Mouse (Mus musculus): ENCODE results near the gene Mrpl1. TPM values are rescaled to one million over a fixed set of nuclear protein-coding genes. Genes with fewer than 3 reads are reported as not detected.

Mrpl1 gene
- polyA plus RNA-seq, 1 experiment, result 5.7 TPM

GRCm38 (mm10) chr5:96271070-96271469, 61.8 kb downstream of the Mrpl1 start:
- no peak overlapping the region for H3ac ChIP-seq (ENCODE audit: control insufficient read depth, insufficient read length, low read depth)
- no peaks in the 10 kb centered on the region for H3K79me3 ChIP-seq (ENCODE audit: low read depth)
- H3K36me3 ChIP-seq (ENCODE audit: control insufficient read depth, insufficient read depth), result no peaks in the 10 kb centered on the region
- H3K27me3 ChIP-seq (ENCODE audit: control insufficient read depth, insufficient read depth, insufficient read length), result no peaks in the 10 kb centered on the region
- H3K4me3 ChIP-seq (ENCODE audit: insufficient read depth, poor library complexity, severe bottlenecking), result no peak overlapping the region
- no peaks in the 10 kb centered on the region for H3K79me2 ChIP-seq (ENCODE audit: control insufficient read depth, insufficient read depth)
- TF ChIP-seq CTCF (IDR thresholded peaks at IDR 0.05; ENCODE audit: control insufficient read depth, insufficient read depth, insufficient read length) (no peak), USF1 (IDR thresholded peaks at IDR 0.05; ENCODE audit: low read depth) (peak; percentile 32)

GRCm38 (mm10) chr5:96305786-96306185, 96.5 kb downstream of the Mrpl1 start:
- Histone ChIP-seq H3K79me2 (ENCODE audit: control insufficient read depth, insufficient read depth) (no peaks in the 10 kb centered on the region), H3K27me3 (ENCODE audit: control insufficient read depth, insufficient read depth, insufficient read length) (no peaks in the 10 kb centered on the region), H3K79me3 (ENCODE audit: low read depth) (no peaks in the 10 kb centered on the region), H3K36me3 (ENCODE audit: control insufficient read depth, insufficient read depth) (no peaks in the 10 kb centered on the region), H3ac (ENCODE audit: control insufficient read depth, insufficient read length, low read depth) (no peak overlapping the region), H3K4me3 (ENCODE audit: insufficient read depth, poor library complexity, severe bottlenecking) (no peak overlapping the region)
- TF ChIP-seq MAX (IDR thresholded peaks at IDR 0.05) (no peak), CEBPB (IDR thresholded peaks at IDR 0.05; ENCODE audit: low read depth) (no peak), USF1 (IDR thresholded peaks at IDR 0.05; ENCODE audit: low read depth) (no peak), MYOD1 (IDR thresholded peaks at IDR 0.05; ENCODE audit: control insufficient read depth, insufficient read length, low read depth) (no peak), CTCF (IDR thresholded peaks at IDR 0.05; ENCODE audit: control insufficient read depth, insufficient read depth, insufficient read length) (no peak), FOSL1 (IDR thresholded peaks at IDR 0.05; ENCODE audit: insufficient read depth, low read length, poor library complexity, severe bottlenecking) (no peak), MYOG (IDR thresholded peaks at IDR 0.05; ENCODE audit: control insufficient read depth, extremely low read depth, insufficient read length) (no peak)

GRCm38 (mm10) chr5:96306271-96306670, 97.0 kb downstream of the Mrpl1 start:
- H3ac ChIP-seq (ENCODE audit: control insufficient read depth, insufficient read length, low read depth), result no peak overlapping the region
- H3K79me2 ChIP-seq (ENCODE audit: control insufficient read depth, insufficient read depth), result no peaks in the 10 kb centered on the region
- H3K36me3 ChIP-seq (ENCODE audit: control insufficient read depth, insufficient read depth), result no peaks in the 10 kb centered on the region
- H3K4me3 ChIP-seq (ENCODE audit: insufficient read depth, poor library complexity, severe bottlenecking), result no peak overlapping the region
- H3K79me3 ChIP-seq (ENCODE audit: low read depth), result no peaks in the 10 kb centered on the region
- H3K27me3 ChIP-seq (ENCODE audit: control insufficient read depth, insufficient read depth, insufficient read length), result no peaks in the 10 kb centered on the region
- TF ChIP-seq USF1 (IDR thresholded peaks at IDR 0.05; ENCODE audit: low read depth), result no peak
- TF ChIP-seq MYOD1 (IDR thresholded peaks at IDR 0.05; ENCODE audit: control insufficient read depth, insufficient read length, low read depth), result no peak
- TF ChIP-seq CEBPB (IDR thresholded peaks at IDR 0.05; ENCODE audit: low read depth), result no peak
- no peak for TF ChIP-seq MYOG (IDR thresholded peaks at IDR 0.05; ENCODE audit: control insufficient read depth, extremely low read depth, insufficient read length)
- TF ChIP-seq MAX (IDR thresholded peaks at IDR 0.05), result no peak
- TF ChIP-seq FOSL1 (IDR thresholded peaks at IDR 0.05; ENCODE audit: insufficient read depth, low read length, poor library complexity, severe bottlenecking), result no peak
- no peak for TF ChIP-seq CTCF (IDR thresholded peaks at IDR 0.05; ENCODE audit: control insufficient read depth, insufficient read depth, insufficient read length)

- TF ChIP-seq MYOD1 (IDR thresholded peaks at IDR 0.05; ENCODE audit: control insufficient read depth, insufficient read length, low read depth) (no peak), USF1 (IDR thresholded peaks at IDR 0.05; ENCODE audit: low read depth) (no peak), MAX (IDR thresholded peaks at IDR 0.05) (no peak), MYOG (IDR thresholded peaks at IDR 0.05; ENCODE audit: control insufficient read depth, extremely low read depth, insufficient read length) (no peak), CEBPB (IDR thresholded peaks at IDR 0.05; ENCODE audit: low read depth) (no peak), FOSL1 (IDR thresholded peaks at IDR 0.05; ENCODE audit: insufficient read depth, low read length, poor library complexity, severe bottlenecking) (no peak), CTCF (IDR thresholded peaks at IDR 0.05; ENCODE audit: control insufficient read depth, insufficient read depth, insufficient read length) (no peak)
- Histone ChIP-seq H3K79me3 (ENCODE audit: low read depth) (no peaks in the 10 kb centered on the region), H3K27me3 (ENCODE audit: control insufficient read depth, insufficient read depth, insufficient read length) (no peaks in the 10 kb centered on the region), H3K4me3 (ENCODE audit: insufficient read depth, poor library complexity, severe bottlenecking) (no peak overlapping the region), H3K36me3 (ENCODE audit: control insufficient read depth, insufficient read depth) (no peaks in the 10 kb centered on the region), H3ac (ENCODE audit: control insufficient read depth, insufficient read length, low read depth) (no peak overlapping the region), H3K79me2 (ENCODE audit: control insufficient read depth, insufficient read depth) (no peaks in the 10 kb centered on the region)
Observed at GRCm38 (mm10) chr5:96306826-96307225, 97.5 kb downstream of the Mrpl1 start.

- no peaks in the 10 kb centered on the region for H3K27me3 ChIP-seq (ENCODE audit: control insufficient read depth, insufficient read depth, insufficient read length)
- no peak overlapping the region for H3ac ChIP-seq (ENCODE audit: control insufficient read depth, insufficient read length, low read depth)
Observed at GRCm38 (mm10) chr5:96308086-96308485, 98.8 kb downstream of the Mrpl1 start.

GRCm38 (mm10) chr5:96308645-96309044, 99.4 kb downstream of the Mrpl1 start:
- no peaks in the 10 kb centered on the region for H3K36me3 ChIP-seq (ENCODE audit: control insufficient read depth, insufficient read depth)
- no peaks in the 10 kb centered on the region for H3K79me3 ChIP-seq (ENCODE audit: low read depth)
- no peak overlapping the region for H3K4me3 ChIP-seq (ENCODE audit: insufficient read depth, poor library complexity, severe bottlenecking)
- TF ChIP-seq CTCF (IDR thresholded peaks at IDR 0.05; ENCODE audit: control insufficient read depth, insufficient read depth, insufficient read length) (no peak), FOSL1 (IDR thresholded peaks at IDR 0.05; ENCODE audit: insufficient read depth, low read length, poor library complexity, severe bottlenecking) (no peak), MAX (IDR thresholded peaks at IDR 0.05) (no peak), CEBPB (IDR thresholded peaks at IDR 0.05; ENCODE audit: low read depth) (no peak), MYOG (IDR thresholded peaks at IDR 0.05; ENCODE audit: control insufficient read depth, extremely low read depth, insufficient read length) (no peak), MYOD1 (IDR thresholded peaks at IDR 0.05; ENCODE audit: control insufficient read depth, insufficient read length, low read depth) (no peak), USF1 (IDR thresholded peaks at IDR 0.05; ENCODE audit: low read depth) (no peak)
- no peak overlapping the region for H3ac ChIP-seq (ENCODE audit: control insufficient read depth, insufficient read length, low read depth)
- H3K27me3 ChIP-seq (ENCODE audit: control insufficient read depth, insufficient read depth, insufficient read length), result no peaks in the 10 kb centered on the region
- H3K79me2 ChIP-seq (ENCODE audit: control insufficient read depth, insufficient read depth), result no peaks in the 10 kb centered on the region

More at GRCm38 (mm10) chr5:96308086-96308485, 98.8 kb downstream of the Mrpl1 start:
- H3K4me3 ChIP-seq (ENCODE audit: insufficient read depth, poor library complexity, severe bottlenecking), result no peak overlapping the region
- TF ChIP-seq MYOD1 (IDR thresholded peaks at IDR 0.05; ENCODE audit: control insufficient read depth, insufficient read length, low read depth), result no peak
- TF ChIP-seq CEBPB (IDR thresholded peaks at IDR 0.05; ENCODE audit: low read depth), result no peak
- no peak for TF ChIP-seq USF1 (IDR thresholded peaks at IDR 0.05; ENCODE audit: low read depth)
- no peak for TF ChIP-seq FOSL1 (IDR thresholded peaks at IDR 0.05; ENCODE audit: insufficient read depth, low read length, poor library complexity, severe bottlenecking)
- TF ChIP-seq CTCF (IDR thresholded peaks at IDR 0.05; ENCODE audit: control insufficient read depth, insufficient read depth, insufficient read length), result no peak
- TF ChIP-seq MYOG (IDR thresholded peaks at IDR 0.05; ENCODE audit: control insufficient read depth, extremely low read depth, insufficient read length), result no peak
- no peak for TF ChIP-seq MAX (IDR thresholded peaks at IDR 0.05)
- H3K36me3 ChIP-seq (ENCODE audit: control insufficient read depth, insufficient read depth), result no peaks in the 10 kb centered on the region
- no peaks in the 10 kb centered on the region for H3K79me3 ChIP-seq (ENCODE audit: low read depth)
- H3K79me2 ChIP-seq (ENCODE audit: control insufficient read depth, insufficient read depth), result no peaks in the 10 kb centered on the region
